Mouse (Mus musculus) CH12.LX (cell line): ENCODE data around the gene Dstn.

Experiments used
- BHLHE40 ChIP-seq: IDR thresholded peaks from 2 replicates; pipeline ENCODE4 v1.6.1; 2011; ENCODE audit warnings: mild to moderate bottlenecking, low read depth, low read length, improper control_type of control experiment
- CHD1 ChIP-seq: IDR thresholded peaks from 2 replicates; pipeline ENCODE4 v1.6.1; 2012; ENCODE audit warnings: low read depth, low read length, improper control_type of control experiment, inconsistent platforms
- CTCF ChIP-seq, 2 experiments: IDR thresholded peaks in 1 of 2; conservative IDR thresholded peaks in 1 of 2; 2 replicates each; pipeline ENCODE4 v1.5.1; 2011 to 2012; ENCODE audit warnings: low read depth in 2 of 2, low read length in 2 of 2, improper control_type of control experiment in 1 of 2, inconsistent platforms in 1 of 2, mild to moderate bottlenecking in 1 of 2, moderate library complexity in 1 of 2
- EP300 ChIP-seq: IDR thresholded peaks from 2 replicates; pipeline ENCODE4 v1.6.1; 2011; ENCODE audit warnings: low read length, improper control_type of control experiment
- GABPA ChIP-seq: IDR thresholded peaks from 2 replicates; pipeline ENCODE4 v1.6.1; 2012; ENCODE audit warnings: low read depth, low read length, improper control_type of control experiment, inconsistent platforms; ENCODE audit not compliant: insufficient replicate concordance
- JUND ChIP-seq: conservative IDR thresholded peaks from 2 replicates; pipeline ENCODE4 v1.6.1; 2011; ENCODE audit warnings: low read depth, low read length, improper control_type of control experiment
- KAT2A ChIP-seq: IDR thresholded peaks from 2 replicates; pipeline ENCODE4 v1.6.1; 2012; ENCODE audit warnings: low read length, improper control_type of control experiment, inconsistent platforms; ENCODE audit not compliant: insufficient replicate concordance
- MAZ ChIP-seq: IDR thresholded peaks from 2 replicates; pipeline ENCODE4 v1.6.1; 2012; ENCODE audit warnings: low read depth, mild to moderate bottlenecking, inconsistent platforms, low read length, improper control_type of control experiment, moderate library complexity
- MYC ChIP-seq: IDR thresholded peaks from 2 replicates; pipeline ENCODE4 v1.6.1; 2011; ENCODE audit warnings: low read depth, mild to moderate bottlenecking, improper control_type of control experiment, low read length
- POLR2A ChIP-seq: IDR thresholded peaks from 2 replicates; pipeline ENCODE4 v1.6.1; 2011; ENCODE audit warnings: low read depth, mild to moderate bottlenecking, improper control_type of control experiment, low read length
- TBP ChIP-seq: conservative IDR thresholded peaks from 2 replicates; pipeline ENCODE4 v1.6.1; 2011; ENCODE audit warnings: low read depth, low read length, improper control_type of control experiment
- ZNF384 ChIP-seq: IDR thresholded peaks from 2 replicates; pipeline ENCODE4 v1.6.1; 2012; ENCODE audit warnings: low read depth, low read length, improper control_type of control experiment, inconsistent platforms

DNA sequence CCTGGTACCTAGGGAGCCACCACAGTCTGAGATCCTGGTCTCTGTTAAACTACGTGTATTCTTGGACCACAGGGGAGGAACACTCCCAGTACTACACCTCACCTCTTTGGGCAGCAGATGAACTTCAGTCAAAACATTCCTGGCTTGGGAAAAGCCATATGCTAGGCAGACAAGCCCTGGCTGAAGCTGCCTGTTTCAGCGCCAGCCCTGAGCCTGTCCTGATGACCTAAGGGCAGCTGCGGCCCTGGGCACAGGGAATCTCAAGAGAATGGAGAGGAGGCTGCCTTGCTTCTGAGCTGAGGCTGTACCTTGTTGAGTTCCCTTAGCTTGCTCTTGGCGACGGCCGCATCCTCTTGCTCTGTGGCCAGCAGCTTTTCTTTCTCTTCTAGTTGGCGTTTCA, 58.0 kb downstream of the Dstn start:
- no peak for TF ChIP-seq CTCF (conservative IDR thresholded peaks at IDR 0.05 in 1 of 2, IDR thresholded peaks at IDR 0.05 in 1 of 2; ENCODE audit: low read depth in 2 of 2, low read length in 2 of 2)
- TF ChIP-seq ZNF384 = no peak
- no peak for TF ChIP-seq KAT2A
- no peak for TF ChIP-seq POLR2A
- no peak for TF ChIP-seq TBP
- TF ChIP-seq EP300 = no peak
- TF ChIP-seq MAZ = no peak
- TF ChIP-seq BHLHE40 = no peak
- TF ChIP-seq GABPA = no peak
- TF ChIP-seq CHD1 = no peak
- TF ChIP-seq JUND = no peak
- no peak for TF ChIP-seq MYC
